Mouse (Mus musculus) bone marrow macrophage, adult 2 months (primary cell): ENCODE results near the gene A930002H24Rik.

Source experiments
- CTCF ChIP-seq: IDR thresholded peaks from 2 replicates; pipeline ENCODE4 v1.5.1; 2012; ENCODE audit warnings: low read depth, mild to moderate bottlenecking, low read length, moderate library complexity
- POLR2A ChIP-seq: IDR thresholded peaks from 2 replicates; pipeline ENCODE4 v1.6.1; 2012; ENCODE audit warnings: mild to moderate bottlenecking, low read depth, low read length, borderline replicate concordance

DNA sequence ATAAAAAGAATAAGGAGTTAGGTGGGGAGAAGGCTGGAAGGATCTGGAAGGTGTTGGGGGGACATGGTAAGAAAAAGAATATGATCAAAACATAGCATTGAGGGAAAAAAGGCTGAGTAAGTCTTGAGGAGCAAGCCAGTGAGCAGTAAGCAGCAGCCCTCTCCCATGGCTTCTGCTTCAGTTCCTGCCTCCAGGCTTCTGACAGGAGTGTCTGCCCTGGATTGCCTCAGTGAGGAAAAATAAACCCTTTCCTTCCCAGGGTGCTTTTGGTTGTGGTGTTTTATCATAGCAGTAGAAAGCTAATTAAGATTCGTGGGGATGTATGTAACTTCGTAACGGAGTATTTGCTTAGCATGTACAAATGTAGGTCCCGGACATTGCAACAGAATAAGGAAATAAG is 39.5 kb downstream of the A930002H24Rik start:
- no peak for TF ChIP-seq CTCF
- TF ChIP-seq POLR2A = no peak
